Mouse (Mus musculus): ENCODE results near the gene Aspn. TPM values are rescaled to one million over a fixed set of nuclear protein-coding genes. Genes with fewer than 3 reads are reported as not detected.
"Not testable (repeated sequence)": the region's sequence is repeated elsewhere in the genome, so short reads cannot be mapped to it uniquely, and the experiment has no call there.

The Aspn gene
- total RNA-seq, 4 experiments from 2014 or later, result 2.0 to 5.8 (median 2.9) TPM

DNA sequence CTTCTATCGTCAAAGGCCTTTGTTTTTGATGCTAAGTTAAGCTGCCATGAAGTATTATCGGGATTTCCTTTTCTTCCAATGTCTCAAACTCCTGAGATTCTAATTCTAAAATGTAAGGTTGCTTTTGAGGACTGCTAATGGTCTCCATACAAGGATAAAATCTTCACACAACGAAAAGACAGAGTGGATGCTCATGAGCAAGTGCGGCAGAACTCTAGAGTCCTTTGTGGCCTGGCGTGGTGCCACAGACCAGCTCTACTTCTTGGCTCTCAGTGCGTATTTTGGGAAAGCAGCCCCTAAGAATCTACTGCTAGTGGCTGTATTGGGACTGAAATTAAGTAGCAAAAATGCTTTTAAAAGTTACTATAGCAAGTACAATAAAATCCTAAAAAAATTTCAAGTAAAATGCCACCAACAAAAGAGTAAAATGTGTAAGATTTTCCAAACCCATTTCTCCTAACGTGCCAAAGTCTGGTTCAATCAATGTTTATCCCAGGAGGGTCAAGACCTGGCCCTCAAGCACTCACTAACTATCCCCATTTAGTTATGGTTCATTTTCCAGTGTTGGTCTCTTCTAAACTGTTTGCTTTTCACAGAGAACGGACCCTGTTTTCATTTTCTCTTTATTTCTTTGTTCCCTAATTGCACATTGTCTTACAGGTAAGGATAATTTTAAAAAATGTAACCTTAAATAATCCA is 40.2 kb downstream of the Aspn start:
- DNase-seq, result no peak

DNA sequence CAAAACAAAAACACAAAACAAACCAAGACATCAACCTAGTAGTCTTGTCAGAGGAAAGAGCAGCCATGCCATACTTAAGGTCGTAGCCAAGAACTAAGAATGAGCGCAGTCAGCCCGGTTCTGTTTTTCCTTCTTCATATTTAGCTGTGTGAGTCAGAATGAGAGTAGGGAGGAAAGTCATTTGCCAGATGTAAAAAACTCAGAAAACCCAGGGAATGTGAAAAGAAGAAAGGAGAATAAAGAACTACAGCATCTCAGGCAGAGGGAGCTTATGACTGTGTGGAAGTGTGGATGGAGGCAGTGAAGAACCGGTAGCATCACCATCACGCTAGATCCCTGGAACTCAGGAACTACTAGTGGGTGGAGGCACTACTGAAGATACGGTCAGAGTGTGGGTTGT is 41.8 kb downstream of the Aspn start:
- DNase-seq, result no peak

DNA sequence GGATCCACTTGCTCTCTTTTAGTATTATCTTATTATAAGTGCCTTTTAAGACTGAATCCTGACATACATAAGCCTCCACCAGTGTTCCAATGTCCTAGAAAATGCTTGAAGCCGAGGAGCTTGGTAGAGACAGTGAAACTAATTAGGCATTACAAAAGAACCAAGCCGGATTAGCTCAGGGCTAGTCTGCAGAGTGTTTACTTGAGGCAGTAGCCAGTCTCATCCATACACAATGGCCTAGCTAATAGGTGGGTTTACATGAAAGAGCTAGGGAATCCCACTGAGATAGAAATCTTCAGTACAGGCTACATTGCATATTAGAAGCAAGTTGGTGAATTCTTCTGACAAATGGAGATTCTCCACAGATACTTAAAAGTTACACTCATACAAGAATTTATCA is 58.3 kb downstream of the Aspn start:
- not testable (repeated sequence) for DNase-seq

DNA sequence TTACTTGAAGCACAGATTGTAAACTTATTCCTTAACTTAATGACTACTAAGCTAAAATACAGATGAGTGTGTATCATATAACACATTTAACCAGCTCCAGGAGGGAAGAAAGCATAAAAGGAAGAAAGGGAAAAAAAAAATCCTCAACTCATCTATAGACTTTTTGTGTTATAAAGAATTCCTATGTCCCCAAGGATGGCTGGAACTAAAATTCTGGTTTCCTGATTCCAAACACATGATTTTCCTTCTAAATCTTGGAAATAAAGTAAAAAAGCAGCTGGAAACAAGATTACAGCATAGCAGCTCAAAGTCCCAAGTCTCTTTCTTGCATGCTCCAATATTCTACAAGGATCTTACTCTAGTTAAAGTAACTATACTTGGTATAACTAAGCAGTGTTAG is 59.4 kb downstream of the Aspn start:
- DNase-seq, result no peak

DNA sequence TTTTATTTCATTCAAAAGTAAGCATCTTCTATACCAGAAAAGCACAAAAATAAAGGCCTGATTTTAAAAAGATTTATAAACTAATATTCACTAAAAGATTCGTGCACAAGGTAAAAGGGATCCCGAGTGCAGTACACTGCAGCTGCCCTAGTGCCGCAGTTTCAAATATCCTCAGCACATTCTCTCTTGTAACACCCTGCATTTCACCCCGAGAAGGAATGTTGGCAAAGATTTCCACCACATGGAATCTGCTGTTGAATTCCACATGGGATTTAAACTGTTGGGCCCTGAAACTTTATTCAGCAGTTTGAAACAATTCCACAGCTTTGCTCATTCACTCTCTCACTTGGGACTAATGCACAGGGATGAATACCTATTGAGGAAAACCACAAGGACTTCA is 63.5 kb downstream of the Aspn start, which contains the start of gene Ogn:
Gene Ogn, plus strand, starts transcription at position 333 of the 400 bp plus-strand sequence.
- no peak for DNase-seq

DNA sequence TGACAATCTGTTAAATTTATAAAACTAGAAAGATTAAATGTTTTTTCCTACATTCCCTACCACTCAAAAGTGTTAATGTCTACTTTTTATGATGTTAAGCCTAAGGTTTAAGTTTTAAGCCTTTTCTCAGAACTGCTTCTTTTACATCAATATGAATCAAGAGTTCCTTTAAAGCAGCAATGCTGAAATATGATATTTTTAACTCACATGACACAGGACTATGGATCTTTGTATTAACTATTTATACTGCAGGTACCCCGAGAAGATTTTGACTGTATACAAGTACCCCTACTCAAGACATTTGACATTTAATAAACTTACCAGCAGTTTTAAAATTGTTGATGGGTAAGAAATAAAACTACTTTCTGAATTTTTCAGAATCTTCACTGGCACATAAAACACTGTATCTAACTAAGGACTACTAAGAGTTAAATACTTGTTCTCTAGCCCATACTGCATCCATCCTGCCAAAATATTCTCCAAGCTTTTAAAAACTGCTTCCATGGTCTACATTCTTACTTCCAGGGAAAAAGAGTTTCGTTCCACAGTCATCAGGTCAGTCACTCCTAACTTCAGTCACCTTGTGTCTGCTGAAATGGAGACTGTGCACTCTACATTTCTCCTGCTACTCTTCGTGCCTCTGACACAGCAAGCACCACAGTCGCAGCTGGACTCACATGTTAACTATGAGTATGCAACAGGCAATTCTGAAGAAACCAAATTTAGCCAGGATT is 64.5 kb downstream of the Aspn start:
- no peak for DNase-seq

DNA sequence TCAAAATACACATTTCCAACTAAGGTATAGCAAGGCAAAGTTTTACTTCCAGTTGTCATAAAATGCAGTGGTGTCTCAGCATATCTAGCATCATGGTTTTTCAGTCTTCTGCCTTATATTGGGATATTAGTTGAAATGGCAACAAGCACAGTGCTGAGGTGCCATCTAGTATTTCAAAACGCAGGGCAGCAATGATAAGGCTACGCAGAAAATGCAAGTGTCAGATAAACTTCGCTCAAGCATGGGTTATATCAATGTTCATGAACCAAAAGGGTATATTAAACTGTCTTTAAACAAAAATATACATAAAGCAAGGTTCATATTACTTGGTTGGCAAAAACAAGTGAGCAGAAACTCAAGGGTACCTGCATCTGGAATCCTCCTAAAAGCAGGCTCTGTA is 72.8 kb downstream of the Aspn start:
- DNase-seq, result no peak

Other genes with a start within 250 kb of the Aspn start
- 1 to 10 TPM; 4.5 to 4.7 (median 4.6) TPM for gene Fgd3, start 224.1 kb upstream of the Aspn start, total RNA-seq (2022)
- 10 to 100 TPM; 37.2 to 48.4 (median 40.9) TPM for gene Bicd2, start 202.9 kb upstream of the Aspn start, total RNA-seq (2022)
- gene Ippk, start 123.2 kb upstream of the Aspn start, total RNA-seq (2022), result 10 to 100 TPM; 38.1 to 43.5 (median 39.4) TPM
- 1 to 10 TPM; 1.5 to 2.2 (median 1.7) TPM for gene Tes3-ps, start 51.1 kb upstream of the Aspn start, total RNA-seq (2022)
- gene Ecm2, start 39.6 kb upstream of the Aspn start, total RNA-seq (2022), result 10 to 100 TPM in 1 of 4 experiments, 1 to 10 TPM in 3; 6.0 to 10.1 (median 7.9) TPM
- gene Omd, start 38.0 kb downstream of the Aspn start, total RNA-seq (2022), result 1 to 10 TPM; 3.1 to 6.9 (median 5.5) TPM
- gene Ogn, start 63.6 kb downstream of the Aspn start, total RNA-seq (2022), result 10 to 100 TPM; 52.2 to 83.6 (median 61.4) TPM
- 1 to 10 TPM in 2 of 4 experiments, under 1 TPM in 2; 0.58 to 1.1 (median 0.96) TPM for gene Cenpp, start 108.3 kb downstream of the Aspn start, total RNA-seq (2022)
- gene Nol8, start 108.6 kb downstream of the Aspn start, total RNA-seq (2022), result 10 to 100 TPM; 17.9 to 23.1 (median 21.0) TPM
- gene Iars, start 137.7 kb downstream of the Aspn start, total RNA-seq (2022), result 10 to 100 TPM; 57.4 to 85.3 (median 75.1) TPM

All from adrenal gland, adult 8-10 months (tissue).